Mouse (Mus musculus) forebrain, embryonic 13.5 days (tissue): ENCODE data around the gene Nup155. TPM values are rescaled to one million over a fixed set of nuclear protein-coding genes. Genes with fewer than 3 reads are reported as not detected.

Source experiments
- ATAC-seq: fragments of 200-750 bp; cut with Nextera tagmentation; 2 replicates; pipeline ENCODE4 v1.8.0; 2017
- H3K27ac ChIP-seq: fragments of 300-500 bp; sonication (generic); 2 replicates; pipeline ENCODE4 v1.5.1; 2015; ENCODE audit warnings: inconsistent platforms, mild to moderate bottlenecking, moderate library complexity
- H3K27me3 ChIP-seq: fragments of 300-500 bp; sonication (generic); 2 replicates; pipeline ENCODE4 v1.6.1; 2015; ENCODE audit warnings: mild to moderate bottlenecking, inconsistent platforms
- H3K36me3 ChIP-seq: fragments of 300-500 bp; sonication (generic); 2 replicates; pipeline ENCODE4 v1.6.1; 2015; ENCODE audit warnings: mild to moderate bottlenecking, inconsistent platforms; ENCODE audit not compliant: poor library complexity, severe bottlenecking
- H3K4me1 ChIP-seq: fragments of 300-500 bp; sonication (generic); 2 replicates; pipeline ENCODE4 v1.6.1; 2015; ENCODE audit warnings: inconsistent platforms
- H3K4me2 ChIP-seq: fragments of 300-500 bp; sonication (generic); 2 replicates; pipeline ENCODE4 v1.6.1; 2015; ENCODE audit warnings: inconsistent platforms, mild to moderate bottlenecking, moderate library complexity
- H3K4me3 ChIP-seq: fragments of 300-500 bp; sonication (generic); 2 replicates; pipeline ENCODE4 v1.5.1; 2015; ENCODE audit warnings: mild to moderate bottlenecking, inconsistent platforms
- H3K9ac ChIP-seq: fragments of 300-500 bp; sonication (generic); 2 replicates; pipeline ENCODE4 v1.6.1; 2015; ENCODE audit warnings: mild to moderate bottlenecking, inconsistent platforms
- H3K9me3 ChIP-seq: fragments of 300-500 bp; sonication (generic); replicated peaks from 2 replicates; pipeline ENCODE4 v1.6.1; 2016; ENCODE audit warnings: inconsistent platforms
- WGBS: fragments of 180-500 bp; shearing (Covaris S2); methylation state at CpG from one replicate; pipeline ENCODE4 v1.1.7; 2015; 5-methylcytosine and 5-hydroxymethylcytosine counted together
- polyA plus RNA-seq: library from polyadenylated mRNA; unstranded; fragments of >200 nt; fragmentation: Nextera tagmentation; extraction: Ambion mirVana; gene quantifications from 2 replicates; pipeline ENCODE4 v1.2.1, GENCODE M21; 2015

Gene Nup155
- polyA plus RNA-seq, 1 experiment from 2014 or later, result 15.1 TPM

- ATAC-seq, result peak; percentile 34
- Histone ChIP-seq H3K9ac (peak overlapping the region; percentile 84), H3K27ac (peak overlapping the region; percentile 81), H3K4me3 (peak overlapping the region; percentile 84), H3K36me3 (peaks cover 17% of the 10 kb centered on the region), H3K9me3 (no peaks in the 10 kb centered on the region), H3K4me2 (peak overlapping the region; percentile 75), H3K27me3 (no peaks in the 10 kb centered on the region), H3K4me1 (peaks cover 25% of the 10 kb centered on the region)
- WGBS, result 58% methylated on average over 19 of the region's 19 CpGs
These were observed 610 bp upstream of the Nup155 start for GRCm38 (mm10) chr15:8108360-8108965.

- Histone ChIP-seq H3K9me3 (no peaks in the 10 kb centered on the region), H3K27me3 (no peaks in the 10 kb centered on the region), H3K27ac (no peak overlapping the region), H3K4me1 (peaks cover 25% of the 10 kb centered on the region), H3K4me2 (peak overlapping the region; percentile 75), H3K4me3 (peak overlapping the region; percentile 84), H3K9ac (peak overlapping the region; percentile 84), H3K36me3 (peaks cover 24% of the 10 kb centered on the region)
- 5% methylated on average over 8 of the region's 8 CpGs for WGBS
- no peak for ATAC-seq
These were observed 709 bp downstream of the Nup155 start for GRCm38 (mm10) chr15:8109782-8110181.

GRCm38 (mm10) chr15:8129281-8129680 is 20.2 kb downstream of the Nup155 start:
- no peak overlapping the region for H3K4me3 ChIP-seq
- no peaks in the 10 kb centered on the region for H3K9me3 ChIP-seq
- WGBS, result 63% methylated on average over 1 of the region's 1 CpGs
- no peaks in the 10 kb centered on the region for H3K27me3 ChIP-seq
- H3K4me2 ChIP-seq, result no peak overlapping the region
- H3K27ac ChIP-seq, result no peak overlapping the region
- ATAC-seq, result no peak
- no peak overlapping the region for H3K9ac ChIP-seq
- H3K36me3 ChIP-seq, result peaks cover 82% of the 10 kb centered on the region
- no peaks in the 10 kb centered on the region for H3K4me1 ChIP-seq

- Histone ChIP-seq H3K4me1 (no peaks in the 10 kb centered on the region), H3K9ac (no peak overlapping the region), H3K27me3 (no peaks in the 10 kb centered on the region), H3K27ac (no peak overlapping the region), H3K4me2 (no peak overlapping the region), H3K9me3 (no peaks in the 10 kb centered on the region), H3K36me3 (peaks cover 93% of the 10 kb centered on the region), H3K4me3 (no peak overlapping the region)
- 92% methylated on average over 3 of the region's 3 CpGs for WGBS
- no peak for ATAC-seq
These were observed 22.2 kb downstream of the Nup155 start for GRCm38 (mm10) chr15:8131268-8131667.

- no peak for ATAC-seq
- Histone ChIP-seq H3K9me3 (no peaks in the 10 kb centered on the region), H3K4me1 (no peaks in the 10 kb centered on the region), H3K27ac (no peak overlapping the region), H3K4me2 (no peak overlapping the region), H3K27me3 (no peaks in the 10 kb centered on the region), H3K36me3 (peaks cover 92% of the 10 kb centered on the region), H3K9ac (no peak overlapping the region), H3K4me3 (no peak overlapping the region)
These were observed 22.7 kb downstream of the Nup155 start for GRCm38 (mm10) chr15:8131761-8132160.

DNA sequence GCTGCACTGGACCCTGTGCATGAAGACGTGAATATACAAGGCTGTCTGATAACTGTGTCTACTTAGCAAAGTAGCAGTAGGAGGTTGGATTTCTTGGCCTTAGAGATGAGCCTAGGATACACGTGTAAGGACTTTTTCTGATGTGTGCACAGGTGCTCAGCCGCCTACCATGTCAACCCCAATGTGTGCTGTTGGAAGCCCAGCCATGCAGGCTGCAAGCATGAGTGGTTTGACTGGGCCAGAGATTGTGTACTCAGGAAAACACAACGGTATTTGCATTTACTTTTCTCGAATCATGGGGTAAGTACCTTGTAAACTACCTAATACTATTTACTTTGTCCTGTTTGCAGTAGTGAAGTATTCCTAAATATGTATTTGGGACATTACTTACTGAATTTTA is 26.5 kb downstream of the Nup155 start:
- H3K9ac ChIP-seq, result no peak overlapping the region
- no peaks in the 10 kb centered on the region for H3K9me3 ChIP-seq
- no peaks in the 10 kb centered on the region for H3K27me3 ChIP-seq
- peaks cover 87% of the 10 kb centered on the region for H3K36me3 ChIP-seq
- no peak overlapping the region for H3K4me3 ChIP-seq
- no peak overlapping the region for H3K4me2 ChIP-seq
- ATAC-seq, result no peak
- no peaks in the 10 kb centered on the region for H3K4me1 ChIP-seq
- WGBS, result 91% methylated on average over 5 of the region's 5 CpGs
- no peak overlapping the region for H3K27ac ChIP-seq

DNA sequence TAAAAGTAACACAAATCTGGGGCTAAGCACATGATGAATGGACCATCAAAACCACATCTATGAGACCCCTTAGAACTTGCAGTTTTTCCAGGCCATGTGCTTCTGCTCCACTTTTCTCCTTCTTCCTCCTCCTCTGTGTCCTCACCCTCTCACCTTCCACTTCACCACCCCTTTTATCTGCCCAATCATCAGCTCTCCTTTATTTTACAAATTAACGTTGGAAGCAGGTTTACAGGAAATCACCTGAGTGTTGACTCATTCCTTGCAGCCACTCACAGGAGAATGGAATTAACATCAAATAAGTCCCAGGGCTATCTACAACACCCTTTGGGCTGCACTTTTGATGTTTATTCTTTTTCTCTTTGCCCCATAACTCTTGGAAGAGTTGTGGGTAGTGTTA is 52.8 kb downstream of the Nup155 start:
- no peak overlapping the region for H3K4me3 ChIP-seq
- no peaks in the 10 kb centered on the region for H3K9me3 ChIP-seq
- H3K27me3 ChIP-seq, result no peaks in the 10 kb centered on the region
- no peak overlapping the region for H3K9ac ChIP-seq
- no peak overlapping the region for H3K27ac ChIP-seq
- WGBS, result 80% methylated on average over 1 of the region's 1 CpGs
- H3K4me1 ChIP-seq, result no peaks in the 10 kb centered on the region
- H3K36me3 ChIP-seq, result peaks cover 47% of the 10 kb centered on the region
- no peak for ATAC-seq
- H3K4me2 ChIP-seq, result no peak overlapping the region

GRCm38 (mm10) chr15:8168591-8169265 is 59.7 kb downstream of the Nup155 start, which contains the start of gene Cplane1:
TSS of gene Cplane1 (plus strand) at chr15:8169106.
- Histone ChIP-seq H3K4me3 (peak within 1 kb of the TSS; percentile 89), H3K36me3 (peaks cover 18% of the 10 kb centered on the region), H3K27ac (peak within 1 kb of the TSS; percentile 88), H3K4me1 (peaks cover 13% of the 10 kb centered on the region), H3K9ac (peak within 1 kb of the TSS; percentile 96), H3K4me2 (peak within 1 kb of the TSS; percentile 67), H3K27me3 (no peaks in the 10 kb centered on the region), H3K9me3 (no peaks in the 10 kb centered on the region)
- WGBS, result under 1% methylated on average over 46 of the region's 47 CpGs
- peak; percentile 99 for ATAC-seq

DNA sequence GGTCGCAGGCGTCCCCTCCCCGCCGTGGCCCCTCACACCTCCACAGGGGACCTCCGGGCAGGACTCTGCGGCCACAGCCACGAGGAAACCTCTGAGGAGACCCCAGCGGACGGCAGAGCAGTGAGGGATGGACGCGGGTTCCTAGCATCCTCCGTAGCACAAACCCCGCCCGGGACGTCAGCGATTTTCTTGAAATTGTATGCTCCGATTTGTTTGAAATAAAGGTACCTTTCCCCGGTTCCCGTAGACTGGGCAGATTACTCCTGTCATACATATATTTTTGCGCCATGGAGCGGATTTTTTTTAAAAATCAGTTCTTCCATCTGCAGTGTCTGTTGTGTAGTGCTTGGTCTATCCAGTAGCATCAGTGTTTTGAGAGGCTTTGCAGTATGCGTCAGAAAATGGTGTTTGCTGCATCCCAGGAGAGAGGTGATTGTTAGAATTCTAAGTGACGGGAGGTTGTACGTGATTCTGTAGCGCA is 60.2 kb downstream of the Nup155 start:
- under 1% methylated on average over 25 of the region's 25 CpGs for WGBS
- Histone ChIP-seq H3K9me3 (no peaks in the 10 kb centered on the region), H3K4me1 (peaks cover 13% of the 10 kb centered on the region), H3K4me2 (peak overlapping the region; percentile 67), H3K4me3 (peak overlapping the region; percentile 89), H3K9ac (peak overlapping the region; percentile 96), H3K27me3 (no peaks in the 10 kb centered on the region), H3K27ac (peak overlapping the region; percentile 88), H3K36me3 (peaks cover 23% of the 10 kb centered on the region)
- ATAC-seq, result peak; percentile 74

GRCm38 (mm10) chr15:8189563-8189962 is 80.5 kb downstream of the Nup155 start:
- H3K4me2 ChIP-seq, result no peak overlapping the region
- no peak overlapping the region for H3K4me3 ChIP-seq
- WGBS, result 91% methylated on average over 3 of the region's 3 CpGs
- ATAC-seq, result no peak
- no peaks in the 10 kb centered on the region for H3K27me3 ChIP-seq
- H3K9me3 ChIP-seq, result no peaks in the 10 kb centered on the region
- no peak overlapping the region for H3K27ac ChIP-seq
- no peaks in the 10 kb centered on the region for H3K4me1 ChIP-seq
- H3K36me3 ChIP-seq, result peaks cover 74% of the 10 kb centered on the region
- H3K9ac ChIP-seq, result no peak overlapping the region

DNA sequence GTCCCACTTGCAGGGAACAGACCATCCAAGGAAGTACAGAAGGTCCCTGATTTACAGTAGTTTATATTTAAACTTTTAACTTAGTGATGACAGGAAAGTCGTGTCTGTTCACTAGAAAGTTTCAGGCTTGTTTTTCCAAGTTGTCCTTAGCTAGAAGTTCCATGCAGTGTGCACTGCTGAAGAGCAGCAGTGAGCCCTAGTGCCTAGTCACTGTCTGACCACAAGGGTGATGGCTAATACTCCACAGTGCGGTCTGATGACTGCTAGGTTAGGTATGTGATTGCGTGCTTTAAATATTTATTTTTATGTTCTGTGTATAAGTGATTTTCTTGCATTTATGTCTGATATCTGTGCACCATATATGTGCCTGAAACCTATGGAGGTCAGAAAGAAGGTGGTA is 81.4 kb downstream of the Nup155 start:
- H3K4me1 ChIP-seq, result no peaks in the 10 kb centered on the region
- no peak for ATAC-seq
- peaks cover 83% of the 10 kb centered on the region for H3K36me3 ChIP-seq
- 95% methylated on average over 3 of the region's 3 CpGs for WGBS
- H3K27me3 ChIP-seq, result no peaks in the 10 kb centered on the region
- no peak overlapping the region for H3K9ac ChIP-seq
- no peak overlapping the region for H3K4me3 ChIP-seq
- H3K4me2 ChIP-seq, result no peak overlapping the region
- no peaks in the 10 kb centered on the region for H3K9me3 ChIP-seq
- no peak overlapping the region for H3K27ac ChIP-seq

DNA sequence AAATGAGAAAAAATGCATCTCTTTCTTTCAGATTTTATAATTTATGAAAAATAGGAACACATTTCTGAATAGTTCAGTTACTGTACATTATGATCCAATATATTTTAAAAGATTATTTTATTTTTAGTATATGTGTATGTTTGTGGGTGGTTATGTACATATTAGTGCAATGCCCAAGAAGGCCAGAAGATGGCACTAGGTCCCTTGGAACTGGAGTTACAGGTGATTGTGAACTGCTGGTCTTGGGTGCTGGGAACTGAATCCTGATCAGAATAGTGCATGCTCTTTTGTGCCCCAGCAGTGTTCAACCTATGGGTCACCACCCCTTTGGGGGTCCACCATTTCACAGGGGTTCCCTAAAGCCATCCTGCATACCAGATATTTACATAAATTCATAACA is 91.2 kb downstream of the Nup155 start:
- Histone ChIP-seq H3K27ac (no peak overlapping the region), H3K9me3 (no peaks in the 10 kb centered on the region), H3K4me3 (no peak overlapping the region), H3K27me3 (no peaks in the 10 kb centered on the region), H3K9ac (no peak overlapping the region), H3K4me1 (no peaks in the 10 kb centered on the region), H3K36me3 (peaks cover 77% of the 10 kb centered on the region), H3K4me2 (no peak overlapping the region)
- ATAC-seq, result no peak
